Mouse (Mus musculus) cerebellum, postnatal 25 days (tissue): ENCODE results near the gene Serp2.

ENCODE experiments used
- DNase-seq, 2 experiments: peaks; one replicate each; pipeline ENCODE4 v3.0.0; 2021; ENCODE audit warnings: mixed read lengths in 2 of 2

The Serp2 gene

GRCm38 (mm10) chr14:76556852-76557208, at the start of gene Serp2:
Gene Serp2, minus strand, starts transcription at chr14:76556889.
- no peak for DNase-seq

GRCm38 (mm10) chr14:76605931-76606534, 49.3 kb upstream of the Serp2 start:
- DNase-seq, result no peak

- no peak for DNase-seq
Measured at GRCm38 (mm10) chr14:76604012-76604411, 47.3 kb upstream of the Serp2 start.

GRCm38 (mm10) chr14:76601654-76602053, 45.0 kb upstream of the Serp2 start:
- DNase-seq, result peak; percentile 60 to 68

GRCm38 (mm10) chr14:76600391-76600790, 43.7 kb upstream of the Serp2 start:
- no peak for DNase-seq

- peak in 1 of 2 experiments; percentile 42 for DNase-seq
Measured at GRCm38 (mm10) chr14:76599706-76600105, 43.0 kb upstream of the Serp2 start.

GRCm38 (mm10) chr14:76598518-76599216, 42.0 kb upstream of the Serp2 start:
- peak; percentile 65 to 77 for DNase-seq

- DNase-seq, result no peak
Measured at GRCm38 (mm10) chr14:76597751-76598150, 41.1 kb upstream of the Serp2 start.

GRCm38 (mm10) chr14:76595048-76595859, 38.6 kb upstream of the Serp2 start:
- DNase-seq, result peak; percentile 7 to 9

- DNase-seq, result no peak
Measured at GRCm38 (mm10) chr14:76594351-76594885, 37.7 kb upstream of the Serp2 start.

GRCm38 (mm10) chr14:76593630-76594193, 37.0 kb upstream of the Serp2 start:
- no peak for DNase-seq

- DNase-seq, result peak; percentile 23 to 42
Measured at GRCm38 (mm10) chr14:76592721-76593120, 36.0 kb upstream of the Serp2 start.

- DNase-seq, result no peak
Measured at GRCm38 (mm10) chr14:76592090-76592489, 35.4 kb upstream of the Serp2 start.

- DNase-seq, result no peak
Measured at GRCm38 (mm10) chr14:76590134-76590533, 33.4 kb upstream of the Serp2 start.

GRCm38 (mm10) chr14:76589671-76590070, 33.0 kb upstream of the Serp2 start:
- no peak for DNase-seq

- no peak for DNase-seq
Measured at GRCm38 (mm10) chr14:76585831-76586405, 29.2 kb upstream of the Serp2 start.

- DNase-seq, result no peak
Measured at GRCm38 (mm10) chr14:76583985-76584384, 27.3 kb upstream of the Serp2 start.

GRCm38 (mm10) chr14:76581974-76582922, 25.6 kb upstream of the Serp2 start:
- DNase-seq, result no peak

GRCm38 (mm10) chr14:76579660-76580061, 23.0 kb upstream of the Serp2 start:
- no peak for DNase-seq

GRCm38 (mm10) chr14:76577840-76578239, 21.2 kb upstream of the Serp2 start:
- DNase-seq, result no peak

GRCm38 (mm10) chr14:76570292-76570691, 13.6 kb upstream of the Serp2 start:
- no peak for DNase-seq
